Mouse (Mus musculus) CH12.LX (cell line): ENCODE data around the gene Spz1.
A peak's percentile ranks its signal among the peaks of the same experiment; 100 is the strongest.
"Not testable (repeated sequence)": the region's sequence is repeated elsewhere in the genome, so short reads cannot be mapped to it uniquely, and the experiment has no call there.

Experiments
- CTCF ChIP-seq, 2 experiments: IDR thresholded peaks in 1 of 2; conservative IDR thresholded peaks in 1 of 2; 2 replicates each; pipeline ENCODE4 v1.5.1; 2011 to 2012; ENCODE audit warnings: low read depth in 2 of 2, low read length in 2 of 2, improper control_type of control experiment in 1 of 2, inconsistent platforms in 1 of 2, mild to moderate bottlenecking in 1 of 2, moderate library complexity in 1 of 2
- E2F4 ChIP-seq: IDR thresholded peaks from 2 replicates; pipeline ENCODE4 v1.6.1; 2011; ENCODE audit warnings: low read depth, low read length, improper control_type of control experiment; ENCODE audit not compliant: insufficient replicate concordance
- ELF1 ChIP-seq: IDR thresholded peaks from 2 replicates; pipeline ENCODE4 v1.6.1; 2014; ENCODE audit warnings: low read depth, mild to moderate bottlenecking, inconsistent platforms, low read length, improper control_type of control experiment
- EP300 ChIP-seq: IDR thresholded peaks from 2 replicates; pipeline ENCODE4 v1.6.1; 2011; ENCODE audit warnings: low read length, improper control_type of control experiment
- MAX ChIP-seq: IDR thresholded peaks from 2 replicates; pipeline ENCODE4 v1.6.1; 2011; ENCODE audit warnings: low read length, improper control_type of control experiment
- MYC ChIP-seq: IDR thresholded peaks from 2 replicates; pipeline ENCODE4 v1.6.1; 2011; ENCODE audit warnings: low read depth, mild to moderate bottlenecking, improper control_type of control experiment, low read length
- NELFE ChIP-seq: IDR thresholded peaks from 2 replicates; pipeline ENCODE4 v1.6.1; 2011; ENCODE audit warnings: low read depth, low read length, improper control_type of control experiment
- POLR2A ChIP-seq: IDR thresholded peaks from 2 replicates; pipeline ENCODE4 v1.6.1; 2011; ENCODE audit warnings: low read depth, mild to moderate bottlenecking, improper control_type of control experiment, low read length
- POLR2AphosphoS2 ChIP-seq: IDR thresholded peaks from 2 replicates; pipeline ENCODE4 v1.6.1; 2011; ENCODE audit warnings: low read depth, low read length, improper control_type of control experiment
- SIN3A ChIP-seq: IDR thresholded peaks from 2 replicates; pipeline ENCODE4 v1.6.1; 2012; ENCODE audit warnings: low read length, improper control_type of control experiment, inconsistent platforms
- SMC3 ChIP-seq: IDR thresholded peaks from 2 replicates; pipeline ENCODE4 v1.6.1; 2011; ENCODE audit warnings: low read depth, low read length, improper control_type of control experiment
- USF1 ChIP-seq: IDR thresholded peaks from 2 replicates; pipeline ENCODE4 v1.6.1; 2014; ENCODE audit warnings: low read depth, mild to moderate bottlenecking, inconsistent platforms, low read length, improper control_type of control experiment
- ZC3H11A ChIP-seq: IDR thresholded peaks from 2 replicates; pipeline ENCODE4 v1.6.1; 2012; ENCODE audit warnings: low read depth, mild to moderate bottlenecking, inconsistent platforms, low read length, improper control_type of control experiment

GRCm38 (mm10) chr13:92605306-92605705 lies 29.3 kb upstream of the Spz1 start:
- TF ChIP-seq SIN3A, MYC, SMC3, ELF1, E2F4, EP300, NELFE, POLR2A, POLR2AphosphoS2, USF1, MAX, ZC3H11A: not testable (repeated sequence)
- TF ChIP-seq CTCF (conservative IDR thresholded peaks at IDR 0.05 in 1 of 2, IDR thresholded peaks at IDR 0.05 in 1 of 2; ENCODE audit: low read depth in 2 of 2, low read length in 2 of 2) = peak in 1 of 2 experiments; percentile 4; a peak in 1 of 4 replicates
